In the genomic region with DNA sequence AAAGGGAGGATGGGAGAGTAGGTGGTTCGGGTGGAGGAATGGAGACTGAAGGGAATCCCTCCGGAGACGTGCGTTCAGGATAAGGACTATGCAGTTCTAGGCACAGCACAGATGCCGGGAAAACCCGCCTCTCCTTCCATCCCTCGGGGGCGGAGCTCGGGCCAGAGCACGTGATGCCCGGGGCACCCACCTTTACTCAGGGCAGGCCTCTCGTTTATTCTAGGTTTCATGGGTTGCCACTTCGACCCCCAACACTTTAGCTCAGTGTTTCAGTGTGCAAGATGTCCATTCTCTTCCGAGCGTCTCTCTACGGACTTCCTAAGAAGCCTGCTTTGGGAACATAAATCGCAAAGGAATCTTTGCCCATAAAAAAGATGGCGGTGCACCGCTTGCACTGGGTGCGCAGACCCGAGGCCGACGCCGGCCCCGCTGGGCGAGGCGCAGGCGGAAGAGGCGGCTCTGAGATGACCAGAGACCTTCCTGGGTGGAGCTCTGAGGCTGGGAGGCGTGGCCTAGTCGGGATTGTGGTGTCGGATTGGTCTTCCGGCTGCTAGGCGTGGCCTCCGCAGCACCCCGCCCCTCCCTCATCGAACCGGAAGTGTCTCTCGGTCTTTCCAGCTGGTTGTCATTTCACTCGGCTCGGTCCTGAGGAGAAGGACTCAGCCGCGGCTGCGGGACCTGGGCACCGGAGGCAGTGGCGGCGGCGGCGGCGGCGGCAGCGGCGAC, we compare ENCODE assay signal across 8 mouse cellular contexts. TPM values are rescaled to one million over a fixed set of nuclear protein-coding genes. Genes with fewer than 3 reads are reported as not detected.
DNase-seq lines count a peak whose midpoint lies in the region; ATAC-seq and TF ChIP-seq lines count a peak whose summit lies in the region.

No protein-coding gene starts in this region.

- DNase-seq in MN1 (ENCODE audit: low spot score), result peak; percentile 100
- peak; percentile 100 for DNase-seq in cerebellum, adult 9-10 months
- DNase-seq in hindbrain, embryonic 10.5 days (ENCODE audit: low spot score), result peak; percentile 98
- peak; percentile 100 for DNase-seq in layer of hippocampus, adult 9-11 months
- peak; percentile 99 for DNase-seq in lung, postnatal 0 days (ENCODE audit: low spot score)
- peak; percentile 96 for DNase-seq in ovary, postnatal 14 days (ENCODE audit: low spot score)
- DNase-seq in thymus, postnatal 14 days, result peak; percentile 99

- H3K36me3 ChIP-seq in hindbrain, embryonic 10.5 days, result no peaks in the 10 kb centered on the region
- H3K36me3 ChIP-seq in lung, postnatal 0 days (ENCODE audit: insufficient read depth, low read length), result no peaks in the 10 kb centered on the region

- peak overlapping the region; percentile 97 for H3K27ac ChIP-seq in hindbrain, embryonic 10.5 days
- H3K27ac ChIP-seq in lung, postnatal 0 days (ENCODE audit: low read length), result peak overlapping the region; percentile 91

- no peaks in the 10 kb centered on the region for H3K27me3 ChIP-seq in hindbrain, embryonic 10.5 days (ENCODE audit: insufficient read depth, poor library complexity, severe bottlenecking)
- no peaks in the 10 kb centered on the region for H3K27me3 ChIP-seq in lung, postnatal 0 days (replicated peaks; ENCODE audit: insufficient read depth, low read length)

- peaks cover 44% of the 10 kb centered on the region for H3K4me1 ChIP-seq in hindbrain, embryonic 10.5 days (replicated peaks)
- H3K4me1 ChIP-seq in lung, postnatal 0 days (ENCODE audit: insufficient read depth, low read depth, low read length), result peaks cover 14% of the 10 kb centered on the region; the same call in 1 of the 2 replicates

- under 1% methylated on average over 53 of the region's 53 CpGs for WGBS in hindbrain, embryonic 10.5 days
- 2% methylated on average over 42 of the region's 53 CpGs for WGBS in lung, postnatal 0 days

- peak; percentile 95 for ATAC-seq in frontal cortex, adult (ENCODE audit: low TSS enrichment)
- ATAC-seq in lung, postnatal 0 days, result peak; percentile 100

- peak overlapping the region; percentile 85 for H3K4me2 ChIP-seq in lung, postnatal 0 days (replicated peaks; ENCODE audit: low read depth, low read length)

- no peaks in the 10 kb centered on the region for H3K9me3 ChIP-seq in hindbrain, embryonic 10.5 days
- H3K9me3 ChIP-seq in lung, postnatal 0 days (ENCODE audit: low read length), result no peaks in the 10 kb centered on the region

- TF ChIP-seq EP300 in lung, postnatal 0 days (IDR thresholded peaks at IDR 0.05), result peak; percentile 62

- peak overlapping the region; percentile 89 for H3K9ac ChIP-seq in lung, postnatal 0 days (replicated peaks; ENCODE audit: low read depth)

- TF ChIP-seq CTCF in lung, postnatal 0 days (IDR thresholded peaks at IDR 0.05), result no peak

- peak overlapping the region; percentile 86 for H3K4me3 ChIP-seq in hindbrain, embryonic 10.5 days
- peak overlapping the region; percentile 88 for H3K4me3 ChIP-seq in lung, postnatal 0 days (ENCODE audit: low read depth, low read length)

RNA-seq across cellular contexts. Expression of a gene that starts 1.6 kb away (rescaled TPM):
- polyA plus RNA-seq in hindbrain, embryonic 10.5 days (2016; fragmentation: Nextera tagmentation; extraction: Ambion mirVana), result 5.4 and 6.0 TPM in 2 replicates
- 5.9 and 6.8 TPM in 2 replicates for polyA plus RNA-seq in lung, postnatal 0 days (2015; fragmentation: Nextera tagmentation; extraction: Ambion mirVana)

Comparison
In these comparisons a context has a peak if more than half of its experiments do, and no peak if none do; other contexts are left out.
1. Peak in every context shown above with its lines: DNase-seq, ATAC-seq, H3K4me3 ChIP-seq and H3K27ac ChIP-seq.